Mouse (Mus musculus) liver, postnatal 0 days (tissue): ENCODE measurements around the gene Aars2.

Source experiments
- CTCF ChIP-seq: sonication (generic); IDR thresholded peaks from 2 replicates; pipeline ENCODE4 v1.5.1; 2016; ENCODE audit warnings: antibody characterized with exemption, low read depth
- EP300 ChIP-seq: IDR thresholded peaks from 2 replicates; pipeline ENCODE4 v1.6.1; 2016; ENCODE audit warnings: antibody characterized with exemption, low read depth, mild to moderate bottlenecking

GRCm38 (mm10) chr17:45536264-45536663 lies 29.6 kb downstream of the Aars2 start:
- TF ChIP-seq EP300 (no peak), CTCF (no peak)
